Mouse (Mus musculus) erythroblast, adult 5-6 weeks (primary cell): ENCODE data around the gene Tamm41. TPM values are rescaled to one million over a fixed set of nuclear protein-coding genes. Genes with fewer than 3 reads are reported as not detected.

Experiments used
- ATAC-seq: replicated peaks from 2 replicates; pipeline ENCODE4 v1.8.0; 2016; ENCODE audit warnings: moderate number of reproducible peaks, mild to moderate bottlenecking, moderate TSS enrichment, inconsistent platforms; ENCODE audit not compliant: poor library complexity, low FRiP score, severe bottlenecking
- total RNA-seq, 2 experiments: library from RNA; stranded (forward) in 1 of 2; stranded (reverse) in 1 of 2; fragments of 150-400 nt in 1 of 2; fragments of 200-764, 138-1000 nt in 1 of 2; gene quantifications; 2 replicates each; pipeline versions ENCODE4 v1.2.3 to v1.2.4; 2015 to 2017; ENCODE audit warnings: low replicate concordance in 2 of 2

Tamm41 gene
- total RNA-seq, 2 experiments from 2014 or later: 9.0 to 13.8 TPM

DNA sequence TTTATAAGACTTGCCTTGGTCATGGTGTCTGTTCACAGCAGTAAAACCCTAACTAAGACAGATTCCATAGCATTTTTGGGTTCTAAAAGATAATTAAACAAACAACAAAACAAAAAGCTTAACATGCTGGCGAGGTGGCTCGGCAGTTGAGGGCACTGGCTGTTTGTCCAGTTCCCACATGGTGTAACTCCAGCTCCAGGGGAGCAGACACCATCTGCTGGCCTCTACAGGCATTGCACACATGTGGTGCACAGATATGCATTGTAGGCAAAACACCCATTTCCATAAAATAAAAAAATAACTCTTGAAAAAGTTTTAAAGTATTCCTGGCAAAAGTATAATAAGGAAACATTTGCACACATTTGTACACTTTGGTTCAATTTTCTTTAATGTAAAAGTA lies 7.6 kb downstream of the Tamm41 start:
- ATAC-seq: no peak

DNA sequence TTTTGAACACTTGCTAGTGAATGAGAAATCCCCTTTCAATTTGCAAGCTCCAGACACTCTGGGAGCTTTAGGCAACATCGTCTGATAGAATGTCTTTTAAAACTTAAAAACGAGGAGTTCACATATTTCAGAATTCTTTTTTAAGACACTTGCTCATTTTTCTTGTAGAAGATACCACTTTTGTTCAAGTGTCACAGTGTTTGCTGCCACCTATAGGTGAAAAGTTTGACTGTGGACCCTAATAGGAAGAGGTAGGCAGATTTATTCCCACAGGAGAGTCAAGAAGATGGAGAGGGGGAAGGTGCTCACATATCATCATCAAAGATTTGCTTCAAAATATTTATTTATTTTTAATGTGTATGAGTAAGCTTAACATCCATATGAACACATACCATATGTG lies 8.4 kb downstream of the Tamm41 start:
- no peak for ATAC-seq

DNA sequence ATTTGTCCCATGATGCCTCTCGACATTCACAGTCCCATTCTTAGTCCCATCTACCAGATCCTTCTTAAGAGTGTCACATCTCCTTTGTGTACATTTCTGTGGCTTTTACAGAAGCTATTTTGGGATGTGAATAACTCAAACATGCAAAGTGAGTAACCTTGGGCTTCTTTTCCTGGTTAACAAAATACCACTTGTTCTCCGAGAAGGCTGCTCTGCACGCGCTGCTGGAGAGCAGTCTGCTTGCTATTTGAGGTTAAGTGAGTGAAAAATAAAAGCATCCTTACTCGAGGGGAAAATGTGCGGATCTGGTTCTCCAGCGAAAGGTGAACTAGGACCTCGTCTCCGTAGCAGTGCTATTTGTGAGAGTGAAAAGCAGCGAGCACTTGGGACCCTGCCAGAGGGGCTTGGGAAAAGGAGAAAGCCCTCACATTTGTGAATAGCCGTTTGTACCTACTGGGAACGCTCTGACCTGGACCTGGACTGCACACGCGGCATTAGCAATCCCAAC lies 10.1 kb downstream of the Tamm41 start:
- no peak for ATAC-seq

DNA sequence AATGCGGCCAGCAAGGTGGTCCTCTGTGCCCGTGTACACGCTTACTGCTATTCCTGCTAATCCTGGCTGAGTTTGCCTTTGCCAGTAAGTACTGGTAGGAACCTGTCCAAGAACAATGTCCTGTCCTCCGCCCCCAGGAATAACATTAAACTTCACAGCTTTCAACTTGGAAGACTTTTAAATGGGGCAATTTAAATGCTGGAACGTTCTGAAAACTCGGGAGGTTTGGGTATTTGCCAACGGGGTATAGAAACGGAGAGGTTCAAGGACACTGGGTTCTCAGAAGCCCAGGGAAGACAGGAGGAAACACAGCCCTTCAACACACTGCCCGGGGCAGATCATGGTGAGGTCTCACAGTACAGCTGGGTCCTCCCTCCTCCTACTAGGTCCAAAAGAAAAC lies 14.8 kb downstream of the Tamm41 start:
- no peak for ATAC-seq

DNA sequence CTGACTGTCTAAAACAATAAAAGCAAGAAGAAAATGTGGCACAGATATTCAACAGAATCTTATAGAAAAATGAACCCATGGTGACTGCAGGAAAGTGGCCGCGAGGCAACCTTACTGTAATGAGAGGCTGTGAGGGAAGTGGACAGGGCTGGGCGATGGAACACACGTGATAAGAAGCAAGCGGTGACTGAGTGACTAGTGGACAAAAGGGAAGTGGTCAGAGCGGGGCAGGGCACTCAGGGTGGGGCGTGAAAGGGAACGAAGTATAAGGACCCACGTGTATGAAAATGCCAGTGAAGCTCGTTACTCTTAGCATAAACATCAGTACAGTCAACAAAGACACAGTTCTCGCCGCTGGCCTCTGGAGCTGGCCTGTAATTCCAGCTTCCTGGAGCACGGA lies 22.2 kb downstream of the Tamm41 start:
- no peak for ATAC-seq

DNA sequence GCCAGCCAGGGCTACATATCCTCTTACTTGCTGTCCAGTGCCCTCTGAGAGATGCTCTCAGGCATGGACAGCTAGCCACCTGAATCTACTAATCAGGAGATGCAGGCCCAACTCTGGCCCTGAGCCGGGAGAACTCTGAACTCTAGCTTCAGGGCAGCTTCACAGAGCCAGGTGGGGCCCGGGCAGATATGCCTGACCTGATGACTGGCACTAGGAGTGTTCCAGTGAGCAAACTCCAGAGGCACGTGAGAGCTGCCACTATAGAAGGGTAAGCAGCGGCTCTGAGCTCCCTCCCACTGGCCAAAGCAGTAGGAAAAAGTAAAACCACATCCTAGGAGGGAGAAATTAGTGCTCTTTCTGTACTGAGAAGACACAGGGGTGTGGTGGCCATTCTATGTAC lies 24.1 kb downstream of the Tamm41 start:
- no peak for ATAC-seq

DNA sequence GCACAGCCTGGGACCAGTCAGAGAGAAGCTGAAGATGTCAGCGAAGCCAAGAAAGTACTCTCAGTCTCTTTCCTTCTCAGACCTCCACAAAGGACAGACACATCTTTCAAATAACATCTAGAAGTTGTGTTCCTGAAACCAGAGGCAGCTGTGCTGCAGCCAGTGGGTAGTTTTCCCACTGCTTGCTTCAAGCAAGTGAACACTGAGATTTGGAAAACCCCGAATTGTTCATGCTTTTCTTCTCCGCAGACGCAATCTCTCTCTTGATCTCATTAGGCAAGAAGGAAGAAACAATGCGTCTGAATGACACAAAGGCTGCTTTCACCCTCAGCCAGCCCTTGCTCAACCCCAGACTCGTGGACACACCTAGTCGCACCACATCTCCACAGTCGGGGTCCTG lies 25.9 kb downstream of the Tamm41 start:
- ATAC-seq: no peak

DNA sequence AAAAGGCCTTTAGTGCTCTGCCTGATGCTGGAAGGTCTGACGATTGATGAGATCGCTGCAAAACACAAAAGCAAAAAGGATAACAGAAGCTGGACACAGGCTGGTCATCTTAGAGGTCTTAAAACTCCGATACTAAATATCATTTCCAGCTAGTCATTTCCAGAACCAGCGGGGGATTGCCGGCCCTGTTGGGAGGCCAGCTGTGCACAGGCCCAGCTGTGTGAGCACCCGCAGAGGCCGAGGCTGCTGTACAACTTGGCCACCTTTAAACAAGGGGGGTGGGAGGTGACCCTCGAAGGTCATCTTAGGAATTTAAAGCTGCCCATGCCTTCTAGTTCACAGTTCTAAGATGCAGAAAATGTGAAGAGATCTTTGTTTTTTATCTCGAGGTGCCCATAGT lies 26.9 kb downstream of the Tamm41 start:
- ATAC-seq: no peak

DNA sequence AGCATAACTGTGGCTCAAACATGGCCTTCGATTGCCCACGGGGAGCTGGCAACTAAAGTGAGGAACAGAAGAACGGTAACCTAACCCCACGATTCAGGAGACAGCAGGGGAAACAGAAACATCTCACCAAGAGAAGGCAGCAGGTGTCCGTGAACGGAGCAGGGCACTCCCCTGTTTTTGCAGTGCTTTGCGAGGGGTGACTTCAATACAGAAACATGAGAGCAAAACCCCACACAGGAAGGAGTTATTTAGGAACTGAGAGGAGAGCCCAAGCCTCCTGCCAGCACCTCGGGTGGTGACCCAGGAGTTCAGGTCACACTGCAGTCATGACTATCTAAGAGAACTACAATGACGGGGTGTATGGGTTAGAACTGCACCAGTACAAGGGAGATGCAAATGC lies 27.4 kb downstream of the Tamm41 start:
- no peak for ATAC-seq

DNA sequence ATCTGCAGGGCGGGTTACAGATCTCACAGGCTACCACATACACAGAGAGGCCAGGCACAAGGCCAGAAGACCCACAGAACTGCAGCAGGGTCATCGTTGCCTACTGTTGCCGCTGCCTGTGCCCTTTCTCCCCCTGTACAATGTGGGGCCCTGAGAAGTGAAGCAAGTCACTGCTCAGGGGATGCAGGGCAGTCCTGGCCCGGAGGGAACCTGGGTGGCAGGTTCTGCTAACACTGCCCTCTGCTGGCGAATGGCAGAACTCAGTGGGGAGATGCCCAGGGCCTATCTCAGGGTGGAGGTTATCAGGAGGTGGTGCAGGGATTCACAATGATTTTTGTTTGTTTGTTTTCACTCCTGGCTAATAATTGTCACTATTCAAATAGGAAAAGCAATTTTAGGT lies 29.9 kb downstream of the Tamm41 start:
- ATAC-seq: peak; percentile 63; the same call in 1 of the 2 replicates

DNA sequence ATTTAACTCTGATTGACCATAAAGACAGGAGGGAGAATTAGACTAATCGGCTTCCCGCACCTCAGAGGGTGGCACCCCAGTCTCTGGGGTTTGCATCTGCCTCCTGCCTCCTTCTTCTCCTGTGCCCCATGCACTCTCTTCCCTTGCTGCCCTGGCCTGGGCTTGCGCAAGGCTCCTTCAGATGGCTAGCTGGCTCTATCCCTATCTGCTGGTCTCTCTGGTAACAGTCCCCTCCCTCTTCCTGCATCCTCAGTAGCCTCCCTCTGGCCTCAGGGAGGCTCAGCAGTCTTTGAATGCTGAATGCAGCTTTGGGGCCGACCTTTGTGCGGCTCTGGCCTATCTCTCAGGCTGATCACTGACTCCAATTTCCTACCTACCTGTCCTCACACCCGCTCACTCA lies 30.7 kb downstream of the Tamm41 start:
- no peak for ATAC-seq

DNA sequence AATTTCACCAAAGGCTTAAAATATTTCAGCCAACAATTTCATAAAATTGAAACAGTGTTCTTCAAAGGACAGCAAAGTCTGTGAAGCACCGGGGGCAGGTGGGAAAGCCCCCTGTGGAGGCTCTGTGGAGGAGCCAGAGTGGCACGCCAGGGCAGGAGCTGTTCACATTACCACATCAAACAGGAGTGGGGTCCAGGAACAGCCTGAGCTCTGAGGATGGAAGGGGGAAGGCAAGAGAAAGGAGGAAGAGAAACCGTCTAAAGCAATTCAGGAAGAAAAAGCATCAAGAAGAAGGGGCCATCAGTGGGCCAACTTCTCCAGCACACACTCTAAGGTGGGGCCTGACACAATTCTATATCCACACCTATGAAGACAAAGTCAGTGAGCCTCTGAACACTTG lies 31.6 kb downstream of the Tamm41 start:
- no peak for ATAC-seq

DNA sequence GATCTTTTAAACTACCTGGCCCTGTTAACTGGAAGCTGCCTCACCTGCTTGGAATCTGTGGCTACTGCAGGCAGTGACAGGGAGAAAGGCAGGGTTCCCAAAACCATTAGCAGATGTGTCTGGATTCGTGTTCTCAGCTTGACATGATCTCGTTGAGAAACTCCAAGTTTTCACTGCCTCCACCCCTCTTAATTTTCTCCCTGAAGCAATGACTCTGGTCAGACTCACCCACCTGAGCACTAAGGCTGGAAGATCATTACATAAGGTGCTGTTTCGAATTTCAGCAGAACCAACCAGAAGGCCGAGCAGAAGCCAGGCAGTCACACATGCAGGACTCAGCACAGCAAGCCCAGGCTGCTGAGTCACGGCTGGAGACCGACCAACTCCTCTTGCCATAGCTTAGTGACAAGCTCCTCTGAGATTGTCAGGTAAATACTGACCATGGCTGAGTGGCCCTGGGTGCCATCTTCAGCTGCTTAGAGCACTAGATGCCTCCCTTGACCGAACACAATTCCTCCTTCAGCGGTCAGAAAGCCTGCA lies 32.3 kb downstream of the Tamm41 start:
- ATAC-seq: no peak

DNA sequence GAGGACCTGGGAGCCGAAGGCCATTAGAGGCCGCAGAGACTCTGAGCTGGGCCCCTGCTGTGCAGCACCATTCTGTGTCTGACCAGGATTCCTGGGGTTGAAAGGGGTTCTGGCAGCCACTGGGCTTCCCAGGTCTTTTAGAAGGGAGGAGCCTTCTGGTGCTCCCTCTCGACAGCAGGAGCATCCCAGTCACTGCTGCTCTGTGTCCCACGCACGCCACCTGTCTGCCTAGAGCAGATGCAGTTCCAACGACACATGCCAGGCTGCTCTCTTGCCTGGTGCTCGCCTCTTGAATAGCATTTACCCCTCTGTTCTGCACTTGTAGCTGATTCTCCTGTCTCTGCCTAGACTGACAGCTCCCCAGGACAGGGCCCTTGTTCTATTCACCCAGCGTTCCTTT lies 33.0 kb downstream of the Tamm41 start:
- no peak for ATAC-seq

DNA sequence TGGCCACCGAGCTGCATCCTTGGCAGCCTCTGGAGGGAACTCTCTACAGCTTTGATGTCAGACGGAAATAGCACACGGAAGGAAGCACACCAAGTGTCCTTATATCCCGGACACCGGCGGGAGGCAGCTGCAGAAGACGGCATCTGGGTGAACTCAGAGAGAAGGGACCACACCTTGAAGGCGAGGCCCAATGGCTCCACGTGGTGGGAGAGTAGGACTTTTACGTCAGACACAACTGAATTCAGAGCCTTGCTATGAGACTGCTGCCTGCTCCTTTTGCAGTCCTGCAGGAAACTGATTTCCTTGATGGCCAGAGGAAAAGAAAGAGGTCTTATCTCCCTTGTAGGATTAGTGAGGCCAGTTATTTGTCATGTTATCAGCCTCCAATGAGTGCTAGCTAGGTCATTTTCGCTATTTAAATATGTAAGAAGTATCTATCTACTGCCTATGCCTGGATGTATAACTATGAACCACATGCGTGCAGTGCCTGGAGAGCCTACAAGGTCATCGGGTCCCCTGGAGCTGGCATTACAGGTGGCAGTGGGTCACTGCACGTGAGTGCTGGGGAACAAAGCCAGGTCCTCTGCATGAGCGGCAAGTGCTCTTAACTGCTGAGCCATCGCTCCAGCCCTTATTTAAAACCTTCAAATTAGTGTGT lies 39.2 kb downstream of the Tamm41 start:
- no peak for ATAC-seq

DNA sequence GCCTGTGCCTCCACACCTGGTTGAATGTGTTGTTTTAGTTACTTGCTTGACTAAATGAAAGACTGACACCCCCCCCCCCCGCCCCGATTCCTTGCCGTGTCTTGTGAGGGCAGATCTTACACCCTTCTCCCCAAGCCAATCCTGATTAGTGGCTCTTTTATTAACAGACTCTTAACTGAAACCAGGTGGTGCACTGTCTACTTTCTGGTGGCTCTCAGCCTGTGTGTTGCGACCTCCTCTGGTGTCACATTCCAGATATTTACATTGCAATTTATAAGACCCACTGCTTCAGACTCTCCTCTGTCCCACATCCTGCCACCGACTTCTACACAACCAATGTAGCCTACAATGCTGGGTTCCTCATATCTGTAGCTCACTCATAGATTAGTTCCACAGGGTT lies 40.2 kb downstream of the Tamm41 start:
- ATAC-seq: no peak

DNA sequence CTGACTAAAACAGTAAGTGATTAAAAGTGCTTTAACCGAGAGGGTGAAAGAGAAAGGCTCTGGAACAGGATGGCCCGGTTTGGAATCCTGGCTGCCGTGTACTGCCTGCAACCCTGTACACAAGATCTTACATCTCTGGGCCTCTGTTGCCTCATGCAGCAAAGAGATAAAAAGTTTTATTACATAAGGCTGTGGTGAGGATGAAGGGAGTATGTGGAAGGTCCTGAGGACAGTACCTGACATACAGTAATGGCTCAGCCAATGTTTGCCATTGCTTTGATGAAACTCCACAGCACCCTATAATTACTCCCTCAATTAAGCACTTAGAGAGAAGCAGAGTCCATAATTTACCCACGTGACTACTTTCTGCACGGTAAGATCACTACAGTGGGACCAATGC lies 40.8 kb downstream of the Tamm41 start:
- ATAC-seq: no peak

DNA sequence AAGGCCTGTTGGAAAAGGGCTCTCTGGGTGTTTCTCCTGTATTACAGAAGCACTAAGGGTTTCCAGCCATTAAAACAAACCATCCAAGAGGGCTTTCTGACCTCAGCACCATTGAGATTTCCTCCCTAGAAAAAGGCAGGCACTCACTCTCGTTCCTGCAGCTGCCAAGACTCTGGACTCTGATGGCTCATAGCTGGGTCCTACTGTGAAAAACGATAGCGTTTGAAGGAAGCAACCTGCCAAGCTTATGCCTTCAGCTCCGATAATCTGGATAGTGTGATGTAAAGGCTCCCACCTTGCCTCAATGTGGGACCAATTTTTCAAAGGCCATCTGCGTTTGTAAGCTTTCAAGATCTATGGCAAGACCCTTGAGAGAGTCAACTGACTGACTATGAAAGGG lies 43.6 kb downstream of the Tamm41 start:
- no peak for ATAC-seq

DNA sequence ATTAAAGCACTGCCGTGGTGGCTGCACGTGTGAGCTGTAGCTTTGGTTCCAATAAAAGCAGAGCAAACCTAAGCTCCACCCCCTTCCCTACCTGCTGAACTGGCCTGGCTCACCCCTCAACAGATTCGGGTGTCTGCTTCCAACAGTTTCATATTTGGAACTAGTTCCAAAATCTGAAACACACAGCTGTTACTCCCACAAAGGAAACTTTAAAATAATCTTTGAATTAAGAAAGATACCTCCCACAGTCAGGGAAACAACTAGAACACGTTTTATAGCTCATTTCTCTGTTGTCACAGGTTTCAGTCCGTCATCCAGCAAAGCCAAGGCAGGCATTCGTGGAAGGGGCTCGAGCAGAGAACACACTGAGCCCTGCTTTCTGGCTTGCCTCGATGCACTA lies 44.0 kb downstream of the Tamm41 start:
- no peak for ATAC-seq

DNA sequence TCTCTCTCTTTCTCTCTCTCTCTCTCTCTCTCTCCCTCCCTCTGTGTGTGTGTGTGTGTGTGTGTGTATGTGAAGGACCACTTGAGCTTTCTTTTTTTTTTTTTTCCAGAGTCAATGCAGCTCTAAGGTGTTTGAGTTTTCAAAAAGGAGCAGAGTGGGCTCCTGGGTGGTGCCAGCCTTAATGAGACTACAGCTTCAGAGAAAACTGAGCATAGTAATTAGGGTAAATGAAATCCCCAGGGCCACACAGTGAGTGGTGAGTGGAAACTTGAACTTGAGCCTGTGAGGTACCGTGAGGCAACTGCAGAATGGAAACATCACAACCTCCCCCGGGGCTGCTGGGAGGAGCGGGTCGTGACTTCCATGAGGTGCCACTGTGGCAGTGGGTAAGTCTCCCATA lies 45.8 kb downstream of the Tamm41 start:
- no peak for ATAC-seq

DNA sequence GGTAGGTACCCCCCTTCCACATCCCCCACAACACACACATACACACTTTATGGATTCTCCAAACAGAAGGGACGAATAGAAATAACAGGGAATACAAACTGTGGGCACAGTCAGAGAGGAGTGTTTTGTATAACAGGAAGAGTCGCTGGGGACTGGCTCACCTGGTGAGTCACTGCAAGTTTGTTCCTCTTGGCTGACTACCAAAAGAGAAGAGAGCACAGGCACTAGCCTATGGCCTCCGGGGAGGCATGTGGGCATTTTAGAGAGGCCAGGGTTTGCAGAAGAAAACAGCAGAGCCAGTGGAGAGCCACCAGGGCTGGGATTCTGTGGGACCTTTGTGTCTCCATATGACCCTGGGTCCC lies 49.1 kb downstream of the Tamm41 start:
- ATAC-seq: no peak

DNA sequence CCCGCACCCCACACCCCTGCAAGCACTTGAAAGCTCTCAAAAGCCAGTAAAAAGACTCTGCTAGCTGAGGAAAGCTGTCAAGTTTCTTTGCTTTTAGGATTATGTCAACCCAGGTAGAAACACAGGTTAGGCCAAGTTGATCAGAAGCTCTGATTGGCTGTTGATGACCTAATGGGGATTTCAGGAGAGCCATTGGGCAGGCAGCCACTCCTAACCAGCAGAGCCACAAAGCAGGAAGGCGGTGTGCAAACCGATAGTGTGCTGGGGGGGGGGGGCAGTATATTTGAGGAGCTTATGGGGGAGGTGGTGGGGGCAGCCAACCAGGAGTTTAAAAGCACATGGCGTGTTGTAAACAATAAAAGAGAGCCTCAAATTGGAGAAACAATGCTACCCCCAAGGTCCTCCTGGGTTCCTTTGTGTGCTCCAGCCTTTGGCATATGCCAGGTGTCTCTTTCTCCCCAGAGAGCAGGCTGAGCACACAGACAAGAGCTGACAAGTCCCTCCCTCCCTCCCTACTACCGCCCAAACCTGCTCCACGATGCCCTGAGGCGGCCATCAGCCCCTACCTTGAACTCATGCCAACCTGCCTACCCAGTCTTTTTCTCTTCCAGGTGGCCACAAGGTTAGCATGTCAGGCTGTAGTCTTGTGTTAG lies 49.6 kb downstream of the Tamm41 start:
- ATAC-seq: no peak
